Mouse (Mus musculus) heart, adult 18-20 months (tissue): ENCODE measurements at regions not wholly inside any gene's neighbourhood (a gene's known extent, or its start where the extent isn't known, plus 50 kb on each side); places are given as distances from the start of the nearest gene placed in this dataset.

Source experiments
- DNase-seq, 2 experiments: peaks; one replicate each; pipeline ENCODE4 v3.0.0; 2021 to 2022; ENCODE audit warnings: mixed read lengths in 1 of 2

GRCm38 (mm10) chr4:9083526-9083925 is 844.7 kb upstream of the Car8 start:
- peak; percentile 50 to 58 for DNase-seq

DNA sequence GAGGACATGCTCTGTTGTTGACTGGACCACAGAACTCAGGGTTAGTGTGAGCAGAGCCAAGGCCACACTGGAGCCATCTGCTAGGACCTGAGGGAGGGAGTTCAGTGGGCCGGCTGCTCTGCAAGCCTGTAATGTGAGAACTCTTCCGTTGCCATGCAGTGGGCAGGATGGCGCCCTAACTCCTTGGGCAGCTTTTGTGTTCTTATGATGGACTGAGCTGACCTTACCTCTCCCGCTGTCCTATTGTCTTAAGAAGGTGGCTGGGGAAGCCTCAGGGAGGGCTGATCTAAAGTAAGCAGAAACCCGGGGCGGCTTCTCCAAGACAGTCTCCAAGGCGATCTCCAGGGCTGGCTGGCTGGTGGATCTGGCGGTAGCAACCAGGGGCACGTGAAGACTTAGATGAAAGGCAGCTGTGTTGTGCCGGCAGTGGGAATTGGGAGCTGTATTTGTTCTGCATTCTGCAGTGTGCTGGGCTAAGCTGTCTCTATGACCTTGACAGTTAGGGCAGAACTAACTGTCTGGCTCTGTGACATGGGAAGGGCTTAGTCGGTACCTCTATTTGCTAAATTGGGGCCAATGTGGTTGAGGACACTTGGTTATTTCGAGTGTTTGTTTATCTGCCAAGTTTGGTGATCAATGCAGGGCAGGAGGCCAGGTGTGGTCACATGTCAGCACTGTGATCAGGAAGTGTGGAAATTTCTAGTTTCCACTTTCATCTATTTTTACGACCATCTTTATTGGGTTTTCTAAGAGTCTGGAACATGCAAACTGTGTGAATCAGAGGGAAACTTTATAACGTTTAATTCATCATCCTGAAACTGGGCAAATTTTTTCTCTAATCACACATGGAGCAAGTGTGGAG is 843.1 kb upstream of the Car8 start:
- DNase-seq: peak; percentile 32 to 44

GRCm38 (mm10) chr4:9080821-9081493 is 842.1 kb upstream of the Car8 start:
- peak in 1 of 2 experiments; percentile 33 for DNase-seq

DNA sequence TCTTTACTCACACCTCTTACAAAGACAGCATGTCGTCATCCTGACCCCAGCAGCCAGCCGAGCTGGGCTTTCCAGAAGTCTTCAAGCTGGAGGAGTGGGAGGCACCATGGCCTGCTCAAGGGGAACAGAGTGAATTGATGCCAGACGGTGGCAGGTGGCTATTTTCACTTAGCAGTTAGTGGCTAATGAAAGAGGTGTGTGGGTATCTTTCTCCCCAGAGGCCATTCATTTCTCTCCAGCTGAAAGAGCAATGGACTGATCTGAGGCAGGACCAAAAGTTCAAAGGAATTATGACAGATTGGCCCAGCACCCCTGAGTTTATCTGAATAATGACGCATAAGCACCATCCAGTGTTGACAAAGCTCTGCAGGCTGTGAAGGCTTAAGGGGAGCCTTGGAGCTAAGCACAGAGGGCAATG is 841.0 kb upstream of the Car8 start:
- DNase-seq: no peak

DNA sequence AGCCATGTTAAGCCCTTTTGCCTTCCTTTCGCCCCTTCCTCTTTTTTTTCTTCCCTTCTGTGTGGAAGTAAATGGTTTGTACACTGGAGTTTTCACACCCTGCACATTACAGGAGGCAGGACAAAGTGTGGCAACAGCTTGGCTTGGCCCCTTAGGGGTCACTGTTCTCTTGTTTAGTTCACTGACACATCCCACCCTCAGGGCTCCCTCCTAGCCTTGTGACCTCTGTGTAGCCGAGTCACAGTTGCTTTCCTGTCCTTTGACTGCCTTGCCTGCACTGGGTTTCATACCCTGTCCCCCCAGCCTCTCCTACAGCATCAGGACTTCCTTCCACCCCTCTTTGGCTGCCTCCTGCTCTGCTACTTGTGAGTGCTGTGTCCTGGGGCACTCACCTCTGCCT is 835.6 kb upstream of the Car8 start:
- DNase-seq: no peak

- DNase-seq: no peak
Measured at GRCm38 (mm10) chr4:9073736-9074428, 835.0 kb upstream of the Car8 start.

- DNase-seq: no peak
Measured at GRCm38 (mm10) chr4:9072321-9072720, 833.5 kb upstream of the Car8 start.

- DNase-seq: no peak
Measured at GRCm38 (mm10) chr4:9067874-9068273, 829.0 kb upstream of the Car8 start.

DNA sequence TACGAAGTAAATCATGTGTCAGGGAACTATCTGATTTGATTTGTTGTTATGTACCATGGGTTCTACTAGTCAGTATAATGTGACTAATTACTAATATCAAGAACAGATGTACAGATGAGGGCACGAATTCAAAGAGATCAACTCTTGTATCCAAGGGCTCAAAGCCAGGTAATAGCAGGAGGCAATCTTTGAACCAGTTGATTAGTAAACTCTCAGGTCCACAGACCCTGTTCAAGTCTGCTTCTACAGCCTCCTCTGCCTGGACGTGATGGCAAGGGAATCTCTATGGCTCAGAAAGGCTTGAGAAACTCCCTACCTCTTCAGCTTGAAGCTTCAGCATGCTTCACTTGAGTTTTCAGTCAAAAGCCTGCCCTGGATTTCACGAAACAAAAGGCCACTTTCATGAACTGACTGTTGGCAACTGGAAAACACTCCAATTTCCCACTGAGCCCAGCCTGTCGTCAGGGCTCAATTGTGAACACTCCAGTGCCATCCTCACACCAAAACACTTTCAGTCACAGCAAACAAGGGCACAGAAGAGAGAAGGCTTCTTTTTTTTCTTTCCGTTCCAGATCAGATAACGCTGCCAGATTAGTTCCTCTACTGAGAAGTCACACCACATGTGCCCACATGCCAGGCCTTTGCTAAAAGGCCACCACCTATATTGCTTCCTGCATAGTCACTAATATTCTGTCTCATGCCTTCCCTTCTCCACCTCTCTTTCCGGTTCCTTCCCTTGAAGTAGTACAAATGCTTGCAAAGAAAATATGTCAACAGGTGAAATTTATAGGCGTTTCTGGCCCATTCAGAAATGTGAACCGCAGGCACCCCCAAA is 827.4 kb upstream of the Car8 start:
- no peak for DNase-seq

- DNase-seq: no peak
Measured at GRCm38 (mm10) chr4:9061941-9062340, 823.1 kb upstream of the Car8 start.

DNA sequence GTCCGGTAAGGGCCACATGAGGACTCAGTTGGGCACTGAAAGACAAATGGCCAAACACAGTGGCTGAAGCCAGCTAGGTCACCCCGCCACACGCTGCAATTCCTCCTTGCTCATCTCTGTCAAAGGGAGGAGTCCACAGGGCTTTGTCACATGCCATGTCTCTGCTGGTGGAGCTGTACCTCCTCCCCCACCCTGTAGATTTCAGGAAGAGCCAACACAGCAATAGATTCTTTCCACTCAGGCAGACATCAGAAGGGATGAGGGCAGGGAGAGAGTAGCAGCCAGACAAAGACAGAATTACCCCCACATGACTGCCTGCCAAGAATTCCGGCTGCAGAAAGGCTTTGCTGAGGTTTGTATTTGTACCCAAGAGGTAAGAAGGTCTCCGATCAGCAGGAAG is 821.4 kb upstream of the Car8 start:
- DNase-seq: peak; percentile 40 to 42

GRCm38 (mm10) chr4:9057676-9058075 is 818.8 kb upstream of the Car8 start:
- peak; percentile 53 to 68 for DNase-seq

- DNase-seq: no peak
Measured at GRCm38 (mm10) chr4:9057113-9057512, 818.3 kb upstream of the Car8 start.

- no peak for DNase-seq
Measured at GRCm38 (mm10) chr4:9055876-9056275, 817.0 kb upstream of the Car8 start.

DNA sequence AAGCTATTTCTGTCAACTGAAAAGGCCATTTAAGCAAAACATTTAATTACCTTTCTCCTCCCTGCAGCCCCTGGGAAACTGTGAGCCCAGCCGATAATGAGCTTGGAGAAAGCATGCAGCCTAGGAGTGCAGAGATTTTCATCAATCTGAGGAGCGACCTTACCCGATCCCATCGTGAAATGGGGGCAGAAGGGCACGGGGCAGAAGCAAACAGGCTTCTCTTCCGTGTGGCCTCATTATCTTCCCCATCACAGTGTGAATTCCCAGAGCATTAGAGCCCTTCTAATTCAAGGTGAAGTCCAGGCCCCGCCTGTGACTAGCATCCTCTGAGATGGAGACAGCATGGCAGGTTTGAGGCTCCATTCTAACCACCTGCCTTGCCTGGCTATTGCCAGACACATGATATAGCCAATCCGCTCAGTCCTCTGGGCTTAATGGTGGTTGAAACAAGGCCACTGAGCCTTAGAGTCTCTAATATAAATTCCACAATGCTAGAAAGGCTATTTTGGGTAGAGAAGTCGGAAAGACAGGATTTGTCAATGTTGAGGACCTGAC is 816.5 kb upstream of the Car8 start:
- DNase-seq: no peak

DNA sequence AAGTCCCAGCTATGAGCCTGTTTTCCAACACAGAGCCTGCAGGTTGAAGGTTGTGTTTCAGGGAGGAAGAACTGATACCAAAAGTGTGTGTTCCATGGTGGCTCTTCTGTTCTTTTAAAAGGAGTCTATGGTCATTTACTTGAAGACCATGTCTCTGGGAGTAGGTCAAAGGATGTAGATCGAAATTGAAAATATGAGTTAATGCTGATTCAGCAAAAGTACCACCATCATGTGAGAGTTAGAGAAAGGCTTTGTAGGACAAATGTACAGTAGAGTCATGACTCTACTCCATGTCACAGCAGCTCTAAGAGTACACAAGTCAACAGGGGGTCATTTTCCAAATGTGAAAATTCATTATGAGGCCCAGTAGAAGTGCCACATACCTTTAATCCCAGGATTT is 810.0 kb upstream of the Car8 start:
- no peak for DNase-seq

DNA sequence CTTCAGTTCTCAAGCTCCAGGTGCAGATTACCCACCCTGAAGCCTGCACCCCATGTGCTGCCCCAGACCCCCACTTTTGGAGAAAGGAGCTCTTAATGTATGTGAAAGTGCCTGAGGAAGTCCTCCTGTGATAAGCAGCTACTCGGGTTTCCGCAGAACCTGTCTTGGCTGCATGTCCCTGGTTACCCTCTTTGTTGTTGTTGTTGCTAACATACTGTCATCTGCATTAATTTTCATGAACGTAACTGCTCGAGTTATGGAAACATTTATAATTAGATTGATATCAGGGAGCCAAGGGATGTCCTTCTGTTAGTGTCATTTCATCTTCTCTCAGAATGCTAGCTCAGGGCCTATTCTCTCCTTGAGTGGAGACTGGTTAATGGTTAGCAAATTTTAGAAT is 808.3 kb upstream of the Car8 start:
- DNase-seq: no peak

GRCm38 (mm10) chr4:9046436-9046835 is 807.6 kb upstream of the Car8 start:
- DNase-seq: no peak

GRCm38 (mm10) chr4:9046030-9046429 is 807.2 kb upstream of the Car8 start:
- no peak for DNase-seq

DNA sequence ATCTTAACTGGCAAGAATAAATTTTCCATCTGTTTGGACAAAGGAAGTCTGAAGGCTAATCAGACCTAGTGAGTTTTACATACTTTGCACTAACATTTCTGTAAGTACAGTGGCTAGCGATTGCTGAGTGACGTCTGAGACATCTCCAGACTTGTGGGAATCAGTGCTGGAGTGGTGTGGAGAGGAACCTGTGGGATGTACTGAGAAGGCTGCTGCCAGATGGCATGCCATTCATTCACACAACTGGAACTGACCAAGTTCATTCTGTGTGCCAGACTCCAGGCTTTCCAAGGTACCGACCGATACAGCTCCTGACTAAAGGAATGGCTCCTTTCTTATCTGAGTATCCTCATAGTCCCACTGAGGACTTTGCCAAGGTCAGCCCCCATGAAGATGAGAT is 797.2 kb upstream of the Car8 start:
- DNase-seq: no peak

DNA sequence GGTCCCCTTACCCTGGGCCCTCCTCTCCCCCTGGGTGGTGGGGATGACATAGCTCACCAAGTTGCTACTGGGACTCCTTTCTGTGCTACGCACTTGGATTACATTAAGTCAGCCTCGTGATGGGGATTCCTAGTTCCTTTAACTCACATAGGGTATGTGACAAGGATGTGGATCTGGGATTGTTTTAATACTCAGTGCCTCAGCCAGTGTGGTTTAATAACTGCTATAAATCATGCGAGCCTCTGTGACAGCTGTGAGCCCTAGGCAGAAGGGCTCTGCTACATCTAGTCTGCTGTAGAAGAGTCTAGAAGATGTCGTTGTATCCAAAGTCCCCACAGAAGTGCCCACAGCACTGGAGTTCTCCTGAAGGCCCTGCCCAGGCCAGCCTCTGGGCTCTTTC is 796.5 kb upstream of the Car8 start:
- DNase-seq: no peak

DNA sequence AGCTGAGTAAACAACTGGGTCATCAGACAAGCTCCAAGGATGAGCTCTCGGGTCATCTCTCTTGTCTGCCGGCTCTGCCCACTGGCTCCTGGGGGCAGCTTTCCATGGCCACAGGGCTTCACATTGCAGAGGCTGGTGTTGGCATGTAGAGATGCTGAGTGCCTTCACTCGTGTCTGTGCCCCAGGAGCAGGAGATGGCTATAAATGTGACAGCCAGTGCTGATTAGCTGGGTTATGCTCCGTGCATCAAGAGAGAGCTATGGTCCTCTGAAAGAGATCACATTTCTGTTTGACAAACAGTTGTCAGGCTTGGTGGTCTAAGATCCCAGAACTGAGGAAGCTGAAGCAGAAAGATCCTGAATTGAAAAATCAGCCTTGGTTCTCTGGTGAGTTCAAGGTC is 795.4 kb upstream of the Car8 start:
- DNase-seq: no peak
